Mouse (Mus musculus): ENCODE data around the gene Gusb. TPM values are rescaled to one million over a fixed set of nuclear protein-coding genes. Genes with fewer than 3 reads are reported as not detected.
A peak's percentile ranks its signal among the peaks of the same experiment; 100 is the strongest.

The Gusb gene
- polyA plus RNA-seq, 1 experiment from 2014 or later, result 55.9 TPM

- Histone ChIP-seq H3K4me2 (ENCODE audit: low read depth, severe bottlenecking) (peak within 1 kb of the TSS; percentile 80), H3K9ac (ENCODE audit: low read length) (peak within 1 kb of the TSS; percentile 85), H3K27me3 (ENCODE audit: control insufficient read depth, insufficient read depth, low read length) (no peaks in the 10 kb centered on the region), H3K27ac (replicated peaks; ENCODE audit: low read depth, low read length) (peak within 1 kb of the TSS; percentile 90), H3K36me3 (ENCODE audit: control insufficient read depth, insufficient read depth, low read length) (no peaks in the 10 kb centered on the region), H3K4me3 (ENCODE audit: low read depth, low read length) (peak within 1 kb of the TSS; percentile 81), H3K4me1 (ENCODE audit: control insufficient read depth, insufficient read depth, low read length) (no peaks in the 10 kb centered on the region), H3K9me3 (ENCODE audit: control insufficient read depth, low read length) (no peaks in the 10 kb centered on the region)
- 2% methylated on average over 51 of the region's 51 CpGs for WGBS
- DNase-seq (ENCODE audit: low spot score) (peak; percentile 87), ATAC-seq (ENCODE audit: insufficient number of reproducible peaks, low FRiP score, low TSS enrichment, low read depth) (peak; percentile 77)
Measured at GRCm38 (mm10) chr5:130029142-130029897, 26.5 kb upstream of the Gusb start, which contains the start of the genes Asl and Crcp. TSS of gene Asl (minus strand) at chr5:130029247. TSS of gene Crcp (plus strand) at chr5:130029290.

GRCm38 (mm10) chr5:130027696-130028095 is 24.8 kb upstream of the Gusb start:
- no peak overlapping the region for H3K9ac ChIP-seq (ENCODE audit: low read length)
- H3K4me1 ChIP-seq (ENCODE audit: control insufficient read depth, insufficient read depth, low read length), result no peaks in the 10 kb centered on the region
- no peaks in the 10 kb centered on the region for H3K36me3 ChIP-seq (ENCODE audit: control insufficient read depth, insufficient read depth, low read length)
- no peaks in the 10 kb centered on the region for H3K27me3 ChIP-seq (ENCODE audit: control insufficient read depth, insufficient read depth, low read length)
- no peak overlapping the region for H3K4me2 ChIP-seq (ENCODE audit: low read depth, severe bottlenecking)
- no peaks in the 10 kb centered on the region for H3K9me3 ChIP-seq (ENCODE audit: control insufficient read depth, low read length)
- no peak overlapping the region for H3K27ac ChIP-seq (replicated peaks; ENCODE audit: low read depth, low read length)
- no peak for ATAC-seq (ENCODE audit: insufficient number of reproducible peaks, low FRiP score, low TSS enrichment, low read depth)
- DNase-seq (ENCODE audit: low spot score), result no peak
- no peak overlapping the region for H3K4me3 ChIP-seq (ENCODE audit: low read depth, low read length)
- 83% methylated on average over 7 of the region's 7 CpGs for WGBS

- DNase-seq (ENCODE audit: low spot score) (no peak), ATAC-seq (ENCODE audit: insufficient number of reproducible peaks, low FRiP score, low TSS enrichment, low read depth) (no peak)
- H3K9me3 ChIP-seq (ENCODE audit: control insufficient read depth, low read length), result no peaks in the 10 kb centered on the region
- H3K27ac ChIP-seq (replicated peaks; ENCODE audit: low read depth, low read length), result no peak overlapping the region
- no peak overlapping the region; the same call in 1 of the 2 replicates for H3K4me2 ChIP-seq (ENCODE audit: low read depth, severe bottlenecking)
- WGBS, result 76% methylated on average over 5 of the region's 5 CpGs
- H3K36me3 ChIP-seq (ENCODE audit: control insufficient read depth, insufficient read depth, low read length), result no peaks in the 10 kb centered on the region
- no peaks in the 10 kb centered on the region for H3K27me3 ChIP-seq (ENCODE audit: control insufficient read depth, insufficient read depth, low read length)
- no peak overlapping the region for H3K4me3 ChIP-seq (ENCODE audit: low read depth, low read length)
- no peak overlapping the region for H3K9ac ChIP-seq (ENCODE audit: low read length)
- H3K4me1 ChIP-seq (ENCODE audit: control insufficient read depth, insufficient read depth, low read length), result no peaks in the 10 kb centered on the region
Measured at GRCm38 (mm10) chr5:130027134-130027533, 24.3 kb upstream of the Gusb start.

GRCm38 (mm10) chr5:130023767-130024539 is 21.1 kb upstream of the Gusb start:
- Histone ChIP-seq H3K27ac (replicated peaks; ENCODE audit: low read depth, low read length) (peak overlapping the region; percentile 52; the same call in 1 of the 2 replicates), H3K4me3 (ENCODE audit: low read depth, low read length) (peak overlapping the region; percentile 56), H3K36me3 (ENCODE audit: control insufficient read depth, insufficient read depth, low read length) (no peaks in the 10 kb centered on the region), H3K9ac (ENCODE audit: low read length) (peak overlapping the region; percentile 55), H3K4me1 (ENCODE audit: control insufficient read depth, insufficient read depth, low read length) (no peaks in the 10 kb centered on the region), H3K27me3 (ENCODE audit: control insufficient read depth, insufficient read depth, low read length) (no peaks in the 10 kb centered on the region), H3K9me3 (ENCODE audit: control insufficient read depth, low read length) (no peaks in the 10 kb centered on the region), H3K4me2 (ENCODE audit: low read depth, severe bottlenecking) (peak overlapping the region; percentile 82)
- ATAC-seq (ENCODE audit: insufficient number of reproducible peaks, low FRiP score, low TSS enrichment, low read depth) (peak; percentile 81), DNase-seq (ENCODE audit: low spot score) (peak; percentile 85)
- under 1% methylated on average over 32 of the region's 32 CpGs for WGBS

GRCm38 (mm10) chr5:130023067-130023766 is 20.4 kb upstream of the Gusb start:
- Histone ChIP-seq H3K36me3 (ENCODE audit: control insufficient read depth, insufficient read depth, low read length) (no peaks in the 10 kb centered on the region), H3K27ac (replicated peaks; ENCODE audit: low read depth, low read length) (no peak overlapping the region), H3K4me1 (ENCODE audit: control insufficient read depth, insufficient read depth, low read length) (no peaks in the 10 kb centered on the region), H3K4me2 (ENCODE audit: low read depth, severe bottlenecking) (peak overlapping the region; percentile 82; the same call in 1 of the 2 replicates), H3K9ac (ENCODE audit: low read length) (no peak overlapping the region; the same call in 1 of the 2 replicates), H3K9me3 (ENCODE audit: control insufficient read depth, low read length) (no peaks in the 10 kb centered on the region), H3K4me3 (ENCODE audit: low read depth, low read length) (peak overlapping the region; percentile 56), H3K27me3 (ENCODE audit: control insufficient read depth, insufficient read depth, low read length) (no peaks in the 10 kb centered on the region)
- ATAC-seq (ENCODE audit: insufficient number of reproducible peaks, low FRiP score, low TSS enrichment, low read depth), result no peak
- DNase-seq (ENCODE audit: low spot score), result peak; percentile 28
- WGBS, result 45% methylated on average over 12 of the region's 12 CpGs

GRCm38 (mm10) chr5:130022366-130022765 is 19.5 kb upstream of the Gusb start:
- H3K9ac ChIP-seq (ENCODE audit: low read length), result no peak overlapping the region

GRCm38 (mm10) chr5:130021361-130021966 is 18.6 kb upstream of the Gusb start:
- Histone ChIP-seq H3K9me3 (ENCODE audit: control insufficient read depth, low read length) (no peaks in the 10 kb centered on the region), H3K9ac (ENCODE audit: low read length) (no peak overlapping the region), H3K4me1 (ENCODE audit: control insufficient read depth, insufficient read depth, low read length) (no peaks in the 10 kb centered on the region), H3K4me2 (ENCODE audit: low read depth, severe bottlenecking) (no peak overlapping the region), H3K27ac (replicated peaks; ENCODE audit: low read depth, low read length) (peak overlapping the region; percentile 60), H3K36me3 (ENCODE audit: control insufficient read depth, insufficient read depth, low read length) (no peaks in the 10 kb centered on the region), H3K4me3 (ENCODE audit: low read depth, low read length) (no peak overlapping the region), H3K27me3 (ENCODE audit: control insufficient read depth, insufficient read depth, low read length) (no peaks in the 10 kb centered on the region)
- DNase-seq (ENCODE audit: low spot score) (peak; percentile 37), ATAC-seq (ENCODE audit: insufficient number of reproducible peaks, low FRiP score, low TSS enrichment, low read depth) (no peak)
- whole genome bisulfite sequencing, result 45% methylated on average over 5 of the region's 5 CpGs

More at GRCm38 (mm10) chr5:130022366-130022765, 19.5 kb upstream of the Gusb start:
- Histone ChIP-seq H3K27ac (replicated peaks; ENCODE audit: low read depth, low read length) (no peak overlapping the region), H3K4me3 (ENCODE audit: low read depth, low read length) (no peak overlapping the region), H3K36me3 (ENCODE audit: control insufficient read depth, insufficient read depth, low read length) (no peaks in the 10 kb centered on the region), H3K9me3 (ENCODE audit: control insufficient read depth, low read length) (no peaks in the 10 kb centered on the region), H3K4me1 (ENCODE audit: control insufficient read depth, insufficient read depth, low read length) (no peaks in the 10 kb centered on the region), H3K4me2 (ENCODE audit: low read depth, severe bottlenecking) (no peak overlapping the region), H3K27me3 (ENCODE audit: control insufficient read depth, insufficient read depth, low read length) (no peaks in the 10 kb centered on the region)
- ATAC-seq (ENCODE audit: insufficient number of reproducible peaks, low FRiP score, low TSS enrichment, low read depth) (no peak), DNase-seq (ENCODE audit: low spot score) (no peak)
- 29% methylated on average over 7 of the region's 7 CpGs for WGBS

GRCm38 (mm10) chr5:130019461-130019860 is 16.6 kb upstream of the Gusb start:
- H3K27ac ChIP-seq (replicated peaks; ENCODE audit: low read depth, low read length), result no peak overlapping the region
- no peak overlapping the region for H3K9ac ChIP-seq (ENCODE audit: low read length)
- H3K36me3 ChIP-seq (ENCODE audit: control insufficient read depth, insufficient read depth, low read length), result no peaks in the 10 kb centered on the region; the same call in 1 of the 2 replicates
- no peak overlapping the region for H3K4me2 ChIP-seq (ENCODE audit: low read depth, severe bottlenecking)
- WGBS, result 72% methylated on average over 8 of the region's 8 CpGs
- ATAC-seq (ENCODE audit: insufficient number of reproducible peaks, low FRiP score, low TSS enrichment, low read depth), result no peak
- no peaks in the 10 kb centered on the region for H3K4me1 ChIP-seq (ENCODE audit: control insufficient read depth, insufficient read depth, low read length)
- no peak for DNase-seq (ENCODE audit: low spot score)
- H3K9me3 ChIP-seq (ENCODE audit: control insufficient read depth, low read length), result no peaks in the 10 kb centered on the region
- H3K27me3 ChIP-seq (ENCODE audit: control insufficient read depth, insufficient read depth, low read length), result no peaks in the 10 kb centered on the region
- H3K4me3 ChIP-seq (ENCODE audit: low read depth, low read length), result no peak overlapping the region

All from limb, embryonic 11.5 days (tissue).